Mouse (Mus musculus) hindbrain, embryonic 14.5 days (tissue): Measurements from ENCODE around the gene Pus3. TPM values are rescaled to one million over a fixed set of nuclear protein-coding genes. Genes with fewer than 3 reads are reported as not detected.

ENCODE experiments used
- ATAC-seq: fragments of 200-750 bp; cut with Nextera tagmentation; 2 replicates; pipeline ENCODE4 v1.8.0; 2017; ENCODE audit warnings: moderate number of reproducible peaks, mild to moderate bottlenecking, moderate TSS enrichment, moderate library complexity; ENCODE audit not compliant: low FRiP score
- DNase-seq: peaks from one replicate; pipeline ENCODE4 v3.0.0-alpha.2; 2015; ENCODE audit warnings: low spot score
- H3K27ac ChIP-seq: fragments of 300-500 bp; sonication (generic); 2 replicates; pipeline ENCODE4 v1.5.1; 2014; ENCODE audit warnings: mild to moderate bottlenecking, moderate library complexity
- H3K27me3 ChIP-seq: fragments of 300-500 bp; sonication (generic); 2 replicates; pipeline ENCODE4 v1.6.1; 2014; ENCODE audit warnings: mild to moderate bottlenecking, low read length, mixed read lengths; ENCODE audit not compliant: control insufficient read depth, insufficient read depth
- H3K36me3 ChIP-seq: fragments of 300-500 bp; sonication (generic); replicated peaks from 2 replicates; pipeline ENCODE4 v1.6.1; 2014; ENCODE audit not compliant: control insufficient read depth, insufficient read depth
- H3K4me1 ChIP-seq: fragments of 300-500 bp; sonication (generic); replicated peaks from 2 replicates; pipeline ENCODE4 v1.6.1; 2014; ENCODE audit warnings: antibody characterized with exemption, low read length, mixed read lengths; ENCODE audit not compliant: control insufficient read depth, insufficient read depth
- H3K4me2 ChIP-seq: fragments of 300-500 bp; sonication (generic); replicated peaks from 2 replicates; pipeline ENCODE4 v1.6.1; 2014; ENCODE audit warnings: mild to moderate bottlenecking, moderate library complexity
- H3K4me3 ChIP-seq: fragments of 300-500 bp; sonication (generic); replicated peaks from 2 replicates; pipeline ENCODE4 v1.5.1; 2014; ENCODE audit warnings: mild to moderate bottlenecking, low read length
- H3K9ac ChIP-seq: fragments of 300-500 bp; sonication (generic); 2 replicates; pipeline ENCODE4 v1.6.1; 2014
- H3K9me3 ChIP-seq: fragments of 300-500 bp; sonication (generic); 2 replicates; pipeline ENCODE4 v1.6.1; 2016; ENCODE audit warnings: low read length; ENCODE audit not compliant: control insufficient read depth
- WGBS: fragments of 180-500 bp; shearing (Covaris S2); extraction: QIAGEN DNeasy Blood & Tissue Kit; methylation state at CpG from one replicate; pipeline ENCODE4 v1.1.7; 2014; 5-methylcytosine and 5-hydroxymethylcytosine counted together
- polyA plus RNA-seq: library from polyadenylated mRNA; unstranded; fragments of >200 nt; fragmentation: Nextera tagmentation; extraction: Ambion mirVana; gene quantifications from 2 replicates; pipeline ENCODE4 v1.2.1, GENCODE M21; 2014

The Pus3 gene
- polyA plus RNA-seq, 1 experiment from 2014 or later = 15.6 TPM

GRCm38 (mm10) chr9:35523941-35524411 lies 34.4 kb upstream of the Pus3 start:
- H3K9me3 ChIP-seq = no peaks in the 10 kb centered on the region
- H3K4me3 ChIP-seq = no peak overlapping the region
- no peaks in the 10 kb centered on the region for H3K27me3 ChIP-seq
- peak; percentile 73 for ATAC-seq
- H3K9ac ChIP-seq = no peak overlapping the region
- no peaks in the 10 kb centered on the region for H3K36me3 ChIP-seq
- H3K27ac ChIP-seq = no peak overlapping the region
- H3K4me1 ChIP-seq = peaks cover 13% of the 10 kb centered on the region
- DNase-seq = peak; percentile 79
- peak overlapping the region; percentile 17 for H3K4me2 ChIP-seq
- WGBS = 20% methylated on average over 7 of the region's 7 CpGs

DNA sequence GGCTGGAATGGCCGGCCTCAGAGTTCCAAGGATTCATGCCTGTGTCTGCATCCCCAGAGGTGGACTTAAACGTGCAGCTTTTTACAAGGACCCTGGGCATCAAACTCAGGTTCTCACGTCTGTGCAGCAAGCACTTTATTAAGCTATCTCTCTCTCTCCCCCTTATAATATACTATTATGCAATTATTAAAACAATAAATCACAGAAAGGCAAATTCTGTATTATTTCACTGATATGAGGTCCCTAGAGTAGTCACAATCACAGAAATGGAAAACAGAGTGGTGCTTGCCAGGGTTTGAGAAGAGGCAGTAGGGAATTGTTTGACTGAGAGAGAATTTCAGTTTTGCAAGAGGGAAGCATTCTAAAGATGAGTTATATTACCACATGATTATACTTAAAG lies 29.3 kb upstream of the Pus3 start:
- Histone ChIP-seq H3K27ac (no peak overlapping the region), H3K4me2 (no peak overlapping the region), H3K36me3 (no peaks in the 10 kb centered on the region), H3K27me3 (no peaks in the 10 kb centered on the region), H3K4me3 (no peak overlapping the region), H3K9me3 (no peaks in the 10 kb centered on the region), H3K4me1 (peaks cover 9% of the 10 kb centered on the region), H3K9ac (no peak overlapping the region)
- DNase-seq (no peak), ATAC-seq (no peak)
- WGBS = 69% methylated on average over 3 of the region's 3 CpGs

DNA sequence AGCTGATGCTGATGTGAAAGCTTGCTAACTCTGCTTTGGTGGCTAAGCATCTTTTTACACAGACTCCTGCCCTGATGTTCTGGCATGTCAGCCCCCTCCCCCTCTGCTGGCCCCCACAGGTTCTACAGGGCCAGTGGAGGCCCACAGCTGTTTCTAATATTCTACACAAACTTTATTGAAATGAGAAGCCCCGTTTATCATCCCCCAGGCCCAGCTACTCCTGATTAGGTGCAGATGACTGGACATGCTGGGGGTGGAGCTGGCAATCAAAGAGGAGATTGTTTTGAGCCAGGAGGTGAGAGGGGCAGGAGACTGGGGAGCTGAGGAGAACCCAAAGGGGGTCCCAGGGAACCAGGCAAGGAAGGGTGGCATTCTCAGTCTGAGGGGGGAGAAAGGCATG lies 28.6 kb upstream of the Pus3 start:
- H3K27me3 ChIP-seq = no peaks in the 10 kb centered on the region
- peaks cover 5% of the 10 kb centered on the region; the same call in 1 of the 2 replicates for H3K4me1 ChIP-seq
- DNase-seq (no peak), ATAC-seq (no peak)
- H3K4me2 ChIP-seq = no peak overlapping the region
- WGBS = 29% methylated on average over 1 of the region's 1 CpGs
- no peak overlapping the region for H3K4me3 ChIP-seq
- H3K36me3 ChIP-seq = no peaks in the 10 kb centered on the region
- H3K27ac ChIP-seq = no peak overlapping the region
- no peaks in the 10 kb centered on the region for H3K9me3 ChIP-seq
- H3K9ac ChIP-seq = no peak overlapping the region

DNA sequence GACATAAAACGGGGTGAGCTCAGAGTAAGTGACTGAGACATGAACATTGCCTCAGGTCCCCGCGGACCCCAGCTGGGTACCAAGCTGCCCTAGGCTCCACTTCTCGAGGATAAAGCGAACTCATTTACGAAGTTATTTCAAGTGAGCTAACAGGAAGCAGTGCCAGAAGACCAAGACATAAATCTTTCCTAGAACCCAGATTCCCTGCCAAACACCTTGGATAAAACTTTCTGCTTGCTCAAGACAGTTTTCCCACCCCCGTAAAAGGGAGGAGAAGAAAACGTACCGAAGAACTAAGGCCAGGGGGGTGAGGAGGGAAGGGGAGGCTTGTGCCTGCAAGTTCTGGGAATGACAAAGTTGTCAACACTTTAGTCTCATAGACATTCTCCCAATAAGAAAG lies 25.1 kb upstream of the Pus3 start:
- 79% methylated on average over 9 of the region's 9 CpGs for WGBS
- DNase-seq (no peak), ATAC-seq (no peak)
- Histone ChIP-seq H3K4me1 (peaks cover 5% of the 10 kb centered on the region; the same call in 1 of the 2 replicates), H3K36me3 (no peaks in the 10 kb centered on the region), H3K4me3 (no peak overlapping the region), H3K9me3 (no peaks in the 10 kb centered on the region), H3K27ac (no peak overlapping the region), H3K27me3 (no peaks in the 10 kb centered on the region), H3K9ac (no peak overlapping the region), H3K4me2 (no peak overlapping the region)

GRCm38 (mm10) chr9:35535110-35535509 lies 23.3 kb upstream of the Pus3 start:
- no peaks in the 10 kb centered on the region for H3K27me3 ChIP-seq
- peak; percentile 88 for DNase-seq
- no peak overlapping the region for H3K4me3 ChIP-seq
- no peaks in the 10 kb centered on the region for H3K4me1 ChIP-seq
- H3K27ac ChIP-seq = no peak overlapping the region
- H3K36me3 ChIP-seq = no peaks in the 10 kb centered on the region
- H3K4me2 ChIP-seq = no peak overlapping the region
- H3K9me3 ChIP-seq = no peaks in the 10 kb centered on the region
- WGBS = 6% methylated on average over 2 of the region's 2 CpGs
- peak; percentile 91 for ATAC-seq
- no peak overlapping the region for H3K9ac ChIP-seq

DNA sequence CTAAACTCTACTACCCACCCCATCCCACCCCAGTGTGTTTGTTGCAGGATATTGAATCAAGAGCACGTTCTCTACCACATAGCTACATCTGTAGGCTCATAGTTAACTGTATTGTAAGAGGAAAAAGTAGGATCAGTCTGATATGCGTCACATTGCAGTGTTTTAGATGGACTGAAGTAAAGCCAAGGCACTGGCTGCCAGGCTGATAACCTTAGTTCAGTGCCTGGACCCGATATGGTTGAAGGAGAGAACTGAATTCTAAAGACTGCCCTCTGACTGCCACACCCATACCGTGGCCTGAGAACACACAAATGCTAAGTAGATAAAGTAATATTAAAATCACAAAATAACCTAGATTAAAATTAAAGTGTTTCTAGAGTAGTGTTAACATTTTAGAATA lies 22.5 kb upstream of the Pus3 start:
- H3K9ac ChIP-seq = no peak overlapping the region
- no peak overlapping the region for H3K4me3 ChIP-seq
- no peak for ATAC-seq
- no peaks in the 10 kb centered on the region for H3K27me3 ChIP-seq
- no peak overlapping the region for H3K27ac ChIP-seq
- no peak for DNase-seq
- H3K36me3 ChIP-seq = peaks cover 7% of the 10 kb centered on the region; the same call in 1 of the 2 replicates
- no peaks in the 10 kb centered on the region for H3K4me1 ChIP-seq
- no peak overlapping the region for H3K4me2 ChIP-seq
- H3K9me3 ChIP-seq = no peaks in the 10 kb centered on the region
- WGBS = 81% methylated on average over 4 of the region's 4 CpGs

- Histone ChIP-seq H3K9me3 (no peaks in the 10 kb centered on the region), H3K36me3 (peaks cover 27% of the 10 kb centered on the region), H3K4me1 (no peaks in the 10 kb centered on the region), H3K27ac (no peak overlapping the region), H3K27me3 (no peaks in the 10 kb centered on the region), H3K4me2 (no peak overlapping the region), H3K4me3 (no peak overlapping the region), H3K9ac (no peak overlapping the region)
- DNase-seq (no peak), ATAC-seq (no peak)
- WGBS = 70% methylated on average over 13 of the region's 13 CpGs
Observed at GRCm38 (mm10) chr9:35539001-35539750, 19.2 kb upstream of the Pus3 start.

GRCm38 (mm10) chr9:35541024-35541423 lies 17.4 kb upstream of the Pus3 start:
- 91% methylated on average over 5 of the region's 5 CpGs for WGBS
- no peak overlapping the region for H3K4me2 ChIP-seq
- DNase-seq (no peak), ATAC-seq (no peak)
- H3K9ac ChIP-seq = no peak overlapping the region
- no peaks in the 10 kb centered on the region for H3K9me3 ChIP-seq
- no peak overlapping the region for H3K4me3 ChIP-seq
- no peaks in the 10 kb centered on the region for H3K4me1 ChIP-seq
- no peak overlapping the region for H3K27ac ChIP-seq
- H3K27me3 ChIP-seq = no peaks in the 10 kb centered on the region
- H3K36me3 ChIP-seq = peaks cover 45% of the 10 kb centered on the region

DNA sequence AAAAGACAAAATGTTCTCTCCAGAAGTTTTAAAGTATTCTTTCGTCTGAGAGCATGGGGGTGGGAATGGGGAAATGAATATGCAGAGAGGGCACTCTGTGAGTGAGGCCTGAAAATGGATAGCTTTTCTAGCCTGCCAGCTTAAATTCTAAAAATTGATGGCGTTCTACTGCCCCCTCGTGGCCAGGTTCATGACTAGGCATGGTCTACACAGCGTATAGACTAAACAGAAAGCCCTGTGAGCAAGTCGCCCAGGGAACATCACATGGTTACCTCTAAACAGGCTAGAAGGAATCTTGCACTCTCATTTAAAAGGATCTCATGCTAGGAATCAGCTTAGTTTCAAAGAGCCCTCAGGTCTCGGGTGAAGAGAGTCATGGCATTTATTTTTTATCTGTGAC lies 16.9 kb upstream of the Pus3 start:
- no peaks in the 10 kb centered on the region for H3K27me3 ChIP-seq
- peak; percentile 96 for DNase-seq
- H3K4me1 ChIP-seq = no peaks in the 10 kb centered on the region
- 7% methylated on average over 6 of the region's 6 CpGs for WGBS
- H3K9me3 ChIP-seq = no peaks in the 10 kb centered on the region
- H3K9ac ChIP-seq = no peak overlapping the region
- H3K27ac ChIP-seq = no peak overlapping the region
- no peak overlapping the region for H3K4me2 ChIP-seq
- no peak overlapping the region for H3K4me3 ChIP-seq
- peaks cover 50% of the 10 kb centered on the region for H3K36me3 ChIP-seq
- ATAC-seq = peak; percentile 74; the same call in 1 of the 2 replicates
